Mouse (Mus musculus): Measurements from ENCODE around the gene Aftph.

The Aftph gene

DNA sequence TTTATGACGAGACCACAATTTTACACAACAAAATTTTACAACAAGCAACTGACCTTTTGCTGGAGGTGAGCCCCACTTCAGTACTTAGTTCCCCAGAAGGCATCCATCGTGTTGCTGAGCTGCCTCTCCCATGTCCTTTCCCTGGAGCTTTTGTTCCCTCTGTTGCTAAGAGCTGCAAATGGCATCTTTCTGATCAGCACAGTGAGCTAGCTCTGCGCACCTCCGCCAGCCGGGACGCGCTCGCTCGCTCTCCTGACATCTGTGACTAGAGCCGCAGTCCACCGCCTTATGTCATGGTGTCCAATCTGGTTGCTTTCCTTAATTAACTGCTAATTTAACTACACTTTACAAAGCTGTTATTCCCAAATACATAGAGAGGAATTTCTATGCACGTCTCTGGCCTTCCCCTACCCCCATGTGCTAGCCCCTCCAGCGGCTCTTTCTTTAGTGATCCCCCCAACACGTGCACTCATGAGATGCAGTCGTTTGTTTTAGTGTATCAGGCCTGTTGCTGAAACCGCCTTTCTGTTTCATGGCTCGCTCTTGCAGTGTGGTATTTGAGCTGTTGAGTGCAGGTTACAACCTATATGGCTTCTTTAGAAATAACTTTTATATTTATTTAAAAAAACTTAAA, 91.3 kb downstream of the Aftph start:
- TF ChIP-seq POU5F1 (IDR thresholded peaks at IDR 0.05; ENCODE audit: borderline replicate concordance, low read length): no peak
- no peak for TF ChIP-seq NANOG (IDR thresholded peaks at IDR 0.05; ENCODE audit: borderline replicate concordance, low read length)
- no peak for TF ChIP-seq CTCF (conservative IDR thresholded peaks at IDR 0.05; ENCODE audit: low read length)
- no peaks in the 10 kb centered on the region for H3K27me3 ChIP-seq (ENCODE audit: insufficient read depth, low read length)
- H3K9me3 ChIP-seq (ENCODE audit: low read length): no peaks in the 10 kb centered on the region
- H3K36me3 ChIP-seq (ENCODE audit: insufficient read depth, low read length): peaks cover 57% of the 10 kb centered on the region
- peak overlapping the region; percentile 50 for H3K4me3 ChIP-seq (replicated peaks; ENCODE audit: low read length)
- peaks cover 82% of the 10 kb centered on the region for H3K4me1 ChIP-seq (replicated peaks; ENCODE audit: low read depth, low read length)

DNA sequence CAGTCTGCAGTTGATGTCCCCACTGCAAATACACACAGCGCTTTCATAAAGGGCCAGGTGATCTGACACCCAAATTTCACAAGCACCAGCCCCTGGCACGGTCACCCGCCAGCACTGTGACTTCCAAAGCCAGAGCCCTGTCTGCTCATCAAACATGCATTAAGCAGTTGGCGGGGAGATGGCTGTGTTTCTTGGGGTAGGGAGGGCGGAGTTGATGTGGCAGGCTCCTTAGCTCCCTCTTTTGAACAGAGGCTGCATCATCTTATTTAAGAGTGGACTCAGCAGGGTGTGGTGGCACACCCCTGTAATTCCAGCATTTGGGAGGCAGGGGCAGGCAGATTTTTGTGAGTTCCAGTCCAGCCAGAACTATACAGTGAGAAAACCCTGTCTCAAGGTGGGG, 91.9 kb downstream of the Aftph start:
- TF ChIP-seq NANOG (IDR thresholded peaks at IDR 0.05; ENCODE audit: borderline replicate concordance, low read length): no peak
- TF ChIP-seq CTCF (conservative IDR thresholded peaks at IDR 0.05; ENCODE audit: low read length): peak; percentile 14
- no peak for TF ChIP-seq POU5F1 (IDR thresholded peaks at IDR 0.05; ENCODE audit: borderline replicate concordance, low read length)
- Histone ChIP-seq H3K4me1 (replicated peaks; ENCODE audit: low read depth, low read length) (peaks cover 82% of the 10 kb centered on the region), H3K36me3 (ENCODE audit: insufficient read depth, low read length) (peaks cover 53% of the 10 kb centered on the region), H3K4me3 (replicated peaks; ENCODE audit: low read length) (peak overlapping the region; percentile 76; the same call in 1 of the 2 replicates), H3K9me3 (ENCODE audit: low read length) (no peaks in the 10 kb centered on the region), H3K27me3 (ENCODE audit: insufficient read depth, low read length) (no peaks in the 10 kb centered on the region)

DNA sequence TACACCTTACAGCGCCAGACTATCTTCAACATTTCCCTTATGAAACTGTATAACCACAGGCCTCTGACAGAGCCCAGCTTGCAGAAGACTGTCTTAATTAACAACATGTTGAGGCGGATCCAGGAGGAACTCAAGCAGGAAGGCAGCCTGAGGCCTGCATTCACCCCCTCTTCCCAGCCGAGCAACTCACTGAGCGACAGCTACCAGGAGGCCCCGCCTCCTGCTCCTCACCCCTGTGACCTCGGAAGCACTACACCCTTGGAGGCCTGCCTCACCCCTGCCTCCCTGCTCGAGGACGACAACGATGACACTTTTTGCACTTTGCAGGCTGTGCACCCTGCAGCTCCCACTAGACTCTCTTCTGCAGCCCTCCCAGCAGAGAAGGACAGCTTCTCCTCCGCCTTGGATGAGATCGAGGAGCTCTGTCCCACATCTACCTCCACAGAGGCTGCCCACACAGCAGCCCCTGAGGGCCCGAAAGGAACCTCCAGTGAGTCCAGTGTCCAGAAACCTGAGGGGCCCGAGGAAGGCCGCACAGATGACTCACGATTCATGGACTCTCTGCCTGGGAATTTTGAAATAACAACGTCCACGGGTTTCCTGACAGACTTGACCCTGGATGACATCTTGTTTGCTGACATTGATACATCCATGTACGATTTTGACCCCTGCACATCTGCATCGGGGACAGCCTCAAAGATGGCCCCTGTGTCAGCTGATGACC, 93.3 kb downstream of the Aftph start:
- Histone ChIP-seq H3K9me3 (ENCODE audit: low read length) (no peaks in the 10 kb centered on the region), H3K4me1 (replicated peaks; ENCODE audit: low read depth, low read length) (peaks cover 85% of the 10 kb centered on the region)
- TF ChIP-seq NANOG (IDR thresholded peaks at IDR 0.05; ENCODE audit: borderline replicate concordance, low read length): no peak
- TF ChIP-seq CTCF (conservative IDR thresholded peaks at IDR 0.05; ENCODE audit: low read length): no peak
- TF ChIP-seq POU5F1 (IDR thresholded peaks at IDR 0.05; ENCODE audit: borderline replicate concordance, low read length): no peak

DNA sequence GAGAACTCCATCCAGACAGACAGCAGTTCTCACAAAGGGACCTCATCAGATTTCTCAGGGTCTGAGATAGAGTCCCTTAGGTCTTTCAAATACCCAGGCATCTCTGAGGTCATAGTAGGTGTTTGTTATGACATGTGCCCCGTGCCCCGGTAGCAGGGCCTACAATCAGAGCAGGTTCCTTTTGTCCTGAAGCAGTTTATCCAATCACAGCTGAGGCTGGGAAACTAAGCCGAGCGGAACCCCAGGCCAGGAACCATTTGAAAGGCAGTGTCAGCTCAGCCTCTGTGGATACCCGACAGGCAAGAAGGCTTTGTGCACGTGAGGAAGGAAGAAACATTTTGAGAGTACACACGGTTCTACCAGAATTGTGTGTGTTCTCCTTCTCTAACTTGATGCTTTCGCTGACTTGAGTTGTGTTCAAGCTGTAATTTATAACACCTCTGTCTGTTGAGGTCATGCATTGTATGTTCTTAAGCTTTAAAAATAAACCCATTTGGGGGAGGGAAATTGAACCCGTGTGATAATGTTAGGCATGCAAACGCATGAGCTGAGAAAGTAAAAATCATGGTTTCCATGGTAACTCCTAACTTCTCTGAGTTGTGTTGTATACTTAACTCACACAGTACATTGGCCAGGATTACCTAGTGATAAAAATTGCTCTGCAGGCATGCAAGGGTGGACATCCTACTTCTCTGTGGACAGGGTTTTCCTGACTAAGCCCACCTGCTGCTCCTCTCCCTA, 94.2 kb downstream of the Aftph start:
- Histone ChIP-seq H3K4me1 (replicated peaks; ENCODE audit: low read depth, low read length) (peaks cover 92% of the 10 kb centered on the region), H3K9me3 (ENCODE audit: low read length) (no peaks in the 10 kb centered on the region), H3K4me3 (replicated peaks; ENCODE audit: low read length) (peak overlapping the region; percentile 76; the same call in 1 of the 2 replicates), H3K36me3 (ENCODE audit: insufficient read depth, low read length) (peaks cover 34% of the 10 kb centered on the region), H3K27me3 (ENCODE audit: insufficient read depth, low read length) (no peaks in the 10 kb centered on the region)
- no peak for TF ChIP-seq CTCF (conservative IDR thresholded peaks at IDR 0.05; ENCODE audit: low read length)
- no peak for TF ChIP-seq POU5F1 (IDR thresholded peaks at IDR 0.05; ENCODE audit: borderline replicate concordance, low read length)
- TF ChIP-seq NANOG (IDR thresholded peaks at IDR 0.05; ENCODE audit: borderline replicate concordance, low read length): no peak

More for the DNA sequence above, 93.3 kb downstream of the Aftph start:
- Histone ChIP-seq H3K27me3 (ENCODE audit: insufficient read depth, low read length) (no peaks in the 10 kb centered on the region), H3K36me3 (ENCODE audit: insufficient read depth, low read length) (peaks cover 40% of the 10 kb centered on the region), H3K4me3 (replicated peaks; ENCODE audit: low read length) (peak overlapping the region; percentile 76)

DNA sequence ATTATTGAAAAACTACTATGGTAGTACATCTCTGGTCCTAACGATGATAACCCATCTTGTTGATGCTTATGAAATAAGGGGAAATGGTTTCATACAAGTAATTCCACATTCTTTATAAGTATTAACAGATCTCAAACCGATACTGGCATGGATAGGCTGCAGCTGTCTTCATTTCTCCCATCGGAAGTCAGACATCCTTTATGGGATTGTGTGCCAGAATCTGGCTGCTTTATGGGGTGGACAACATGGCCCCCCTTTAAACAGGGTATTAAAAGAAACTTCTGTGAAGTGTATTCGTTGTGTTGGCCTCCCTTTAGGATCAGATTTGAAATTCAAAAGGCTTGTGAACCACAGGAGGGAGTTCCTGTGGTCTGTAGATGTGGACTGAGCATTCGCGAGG, 95.2 kb downstream of the Aftph start:
- H3K9me3 ChIP-seq (ENCODE audit: low read length): no peaks in the 10 kb centered on the region
- TF ChIP-seq CTCF (conservative IDR thresholded peaks at IDR 0.05; ENCODE audit: low read length) (no peak), POU5F1 (IDR thresholded peaks at IDR 0.05; ENCODE audit: borderline replicate concordance, low read length) (no peak), NANOG (IDR thresholded peaks at IDR 0.05; ENCODE audit: borderline replicate concordance, low read length) (no peak)
- peaks cover 24% of the 10 kb centered on the region for H3K36me3 ChIP-seq (ENCODE audit: insufficient read depth, low read length)
- H3K4me3 ChIP-seq (replicated peaks; ENCODE audit: low read length): no peak overlapping the region
- H3K4me1 ChIP-seq (replicated peaks; ENCODE audit: low read depth, low read length): peaks cover 97% of the 10 kb centered on the region
- no peaks in the 10 kb centered on the region for H3K27me3 ChIP-seq (ENCODE audit: insufficient read depth, low read length)

DNA sequence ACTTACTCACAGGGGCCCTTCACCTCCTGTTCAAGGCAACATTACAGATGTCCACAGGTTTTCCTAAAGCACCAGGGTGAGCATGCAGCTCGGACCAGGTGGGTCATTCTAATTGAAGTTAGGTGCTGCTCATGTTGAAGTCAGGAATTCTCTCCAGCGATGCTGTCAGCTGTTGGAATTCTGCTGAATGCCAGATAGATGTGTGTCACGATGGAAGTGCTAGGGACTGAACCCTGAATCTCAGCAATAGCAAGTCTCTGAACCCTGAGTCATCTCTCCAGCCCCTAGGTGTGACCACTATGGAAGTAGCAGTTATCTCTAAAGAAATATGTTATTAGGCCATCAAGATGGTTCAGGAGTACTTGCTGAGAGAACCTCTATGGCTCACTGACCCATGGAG, 95.9 kb downstream of the Aftph start:
- H3K4me1 ChIP-seq (replicated peaks; ENCODE audit: low read depth, low read length): peaks cover 97% of the 10 kb centered on the region
- TF ChIP-seq NANOG (IDR thresholded peaks at IDR 0.05; ENCODE audit: borderline replicate concordance, low read length) (no peak), POU5F1 (IDR thresholded peaks at IDR 0.05; ENCODE audit: borderline replicate concordance, low read length) (no peak), CTCF (conservative IDR thresholded peaks at IDR 0.05; ENCODE audit: low read length) (no peak)
- H3K4me3 ChIP-seq (replicated peaks; ENCODE audit: low read length): no peak overlapping the region
- no peaks in the 10 kb centered on the region for H3K9me3 ChIP-seq (ENCODE audit: low read length)
- H3K36me3 ChIP-seq (ENCODE audit: insufficient read depth, low read length): peaks cover 18% of the 10 kb centered on the region
- H3K27me3 ChIP-seq (ENCODE audit: insufficient read depth, low read length): no peaks in the 10 kb centered on the region

DNA sequence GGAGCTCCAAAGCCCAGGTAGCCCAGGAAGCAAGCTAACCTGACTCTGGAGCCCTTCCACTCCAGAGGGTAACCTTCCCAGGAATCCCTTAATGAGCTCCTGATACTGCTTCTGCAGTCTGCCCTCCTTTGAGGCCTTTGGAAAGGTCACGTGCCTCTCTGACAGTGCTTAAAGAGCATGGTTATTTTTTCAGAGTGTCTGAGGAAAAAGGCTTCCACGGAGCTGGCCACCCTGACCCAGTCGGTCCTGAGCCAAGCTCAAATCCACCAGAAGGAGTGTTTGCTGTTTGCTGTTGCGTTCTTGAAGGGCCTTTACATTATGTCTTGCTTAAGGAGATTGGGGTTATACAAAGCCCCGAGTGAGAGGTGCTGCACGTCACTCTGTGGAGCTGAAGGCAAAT, 96.5 kb downstream of the Aftph start:
- no peaks in the 10 kb centered on the region for H3K9me3 ChIP-seq (ENCODE audit: low read length)
- H3K27me3 ChIP-seq (ENCODE audit: insufficient read depth, low read length): no peaks in the 10 kb centered on the region
- H3K4me1 ChIP-seq (replicated peaks; ENCODE audit: low read depth, low read length): peaks cover 97% of the 10 kb centered on the region
- no peak overlapping the region for H3K4me3 ChIP-seq (replicated peaks; ENCODE audit: low read length)
- no peak for TF ChIP-seq POU5F1 (IDR thresholded peaks at IDR 0.05; ENCODE audit: borderline replicate concordance, low read length)
- no peak for TF ChIP-seq CTCF (conservative IDR thresholded peaks at IDR 0.05; ENCODE audit: low read length)
- no peak for TF ChIP-seq NANOG (IDR thresholded peaks at IDR 0.05; ENCODE audit: borderline replicate concordance, low read length)
- peaks cover 14% of the 10 kb centered on the region for H3K36me3 ChIP-seq (ENCODE audit: insufficient read depth, low read length)

DNA sequence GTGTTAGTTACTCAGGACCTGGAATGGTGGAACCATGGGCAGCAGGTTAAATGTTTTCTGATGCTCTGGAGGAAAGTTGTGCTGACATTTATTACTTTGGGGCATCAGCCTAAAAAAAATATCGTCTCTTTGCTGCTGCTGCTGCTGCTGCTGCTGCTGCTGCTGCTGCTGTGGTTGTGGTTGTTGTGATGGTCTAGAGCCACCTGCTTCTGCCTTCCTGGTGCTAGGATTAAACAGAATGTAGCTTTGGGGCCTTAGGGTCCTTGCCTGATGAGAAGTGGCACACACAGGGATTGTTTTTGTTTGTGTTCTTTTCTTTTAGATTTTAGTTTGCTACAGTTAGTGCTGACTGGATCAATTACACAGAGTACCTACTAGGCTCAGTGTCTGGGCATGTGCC, 97.2 kb downstream of the Aftph start:
- H3K27me3 ChIP-seq (ENCODE audit: insufficient read depth, low read length): no peaks in the 10 kb centered on the region
- peaks cover 97% of the 10 kb centered on the region for H3K4me1 ChIP-seq (replicated peaks; ENCODE audit: low read depth, low read length)
- H3K9me3 ChIP-seq (ENCODE audit: low read length): no peaks in the 10 kb centered on the region
- peaks cover 11% of the 10 kb centered on the region for H3K36me3 ChIP-seq (ENCODE audit: insufficient read depth, low read length)
- no peak for TF ChIP-seq CTCF (conservative IDR thresholded peaks at IDR 0.05; ENCODE audit: low read length)
- TF ChIP-seq NANOG (IDR thresholded peaks at IDR 0.05; ENCODE audit: borderline replicate concordance, low read length): no peak
- no peak for TF ChIP-seq POU5F1 (IDR thresholded peaks at IDR 0.05; ENCODE audit: borderline replicate concordance, low read length)
- no peak overlapping the region for H3K4me3 ChIP-seq (replicated peaks; ENCODE audit: low read length)
